Mouse (Mus musculus): Measurements from ENCODE around the gene Apobec3.

Apobec3 gene

GRCm38 (mm10) chr15:79950250-79951025 lies 59.0 kb downstream of the Apobec3 start:
- peak; percentile 59 to 65 for DNase-seq (ENCODE audit: low spot score in 2 of 2)

GRCm38 (mm10) chr15:79951226-79951625 lies 59.8 kb downstream of the Apobec3 start:
- no peak for DNase-seq (ENCODE audit: low spot score in 2 of 2)

DNA sequence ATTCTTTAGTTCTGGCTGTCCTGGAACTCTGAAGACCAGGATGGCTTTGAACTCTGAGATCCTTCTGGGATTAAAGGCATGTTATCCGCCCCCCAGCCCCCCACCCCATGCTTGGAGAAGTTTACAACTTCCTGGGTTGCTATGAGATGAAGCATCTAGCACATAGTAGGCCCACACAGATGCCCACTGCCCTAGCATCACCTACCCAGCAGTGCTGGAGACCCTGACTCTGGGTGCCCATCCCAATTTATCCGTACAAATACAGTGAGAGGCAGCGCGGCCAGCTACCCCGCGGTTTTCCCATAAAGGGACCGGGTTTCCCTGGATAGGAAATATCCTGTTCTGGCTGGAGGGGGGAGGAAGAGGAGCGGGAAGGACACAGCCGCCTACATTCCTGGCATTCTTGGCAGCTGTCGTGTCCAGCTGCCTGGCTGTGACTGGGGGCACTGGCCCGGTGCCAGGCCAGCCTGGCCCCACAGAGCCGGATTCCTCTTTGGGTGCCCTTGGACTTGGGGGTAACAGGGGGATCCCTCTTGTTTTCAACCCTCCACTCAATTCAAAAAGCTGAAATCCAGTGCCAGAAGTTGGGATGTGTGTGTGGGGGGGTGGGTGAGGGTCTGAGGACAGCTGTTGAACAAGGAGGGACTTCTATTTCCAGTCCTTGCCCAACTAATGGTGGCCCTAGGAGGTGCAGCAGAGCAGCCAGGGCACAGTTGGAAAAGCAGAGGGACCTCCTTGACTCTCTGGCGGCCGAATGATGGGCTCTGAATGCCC lies 60.5 kb downstream of the Apobec3 start:
- no peak for DNase-seq (ENCODE audit: low spot score in 2 of 2)

- DNase-seq (ENCODE audit: low spot score in 2 of 2), result no peak
These were observed 61.2 kb downstream of the Apobec3 start for GRCm38 (mm10) chr15:79952504-79953231.

DNA sequence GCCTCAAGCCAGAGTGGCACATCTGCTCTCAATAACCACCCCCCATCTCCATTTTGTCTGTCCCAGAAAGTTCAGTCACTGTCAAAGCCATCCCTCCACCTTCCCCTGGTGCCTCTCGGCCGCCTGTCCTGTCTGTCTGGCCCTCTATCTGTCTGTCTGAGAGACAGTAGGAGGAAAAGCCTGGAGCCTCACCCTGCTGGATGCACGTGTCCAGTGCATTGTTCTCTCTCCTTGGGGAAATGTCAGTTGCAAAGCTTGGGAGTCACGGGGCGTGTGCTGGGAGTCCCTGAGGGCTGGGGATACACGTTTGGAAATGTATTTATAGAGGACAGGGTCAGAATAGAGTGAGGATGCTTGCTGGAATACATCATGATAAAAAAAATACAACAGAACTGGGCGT lies 62.0 kb downstream of the Apobec3 start:
- DNase-seq (ENCODE audit: low spot score in 2 of 2), result no peak

- no peak for DNase-seq (ENCODE audit: low spot score in 2 of 2)
These were observed 65.1 kb downstream of the Apobec3 start for GRCm38 (mm10) chr15:79956559-79956958.

DNA sequence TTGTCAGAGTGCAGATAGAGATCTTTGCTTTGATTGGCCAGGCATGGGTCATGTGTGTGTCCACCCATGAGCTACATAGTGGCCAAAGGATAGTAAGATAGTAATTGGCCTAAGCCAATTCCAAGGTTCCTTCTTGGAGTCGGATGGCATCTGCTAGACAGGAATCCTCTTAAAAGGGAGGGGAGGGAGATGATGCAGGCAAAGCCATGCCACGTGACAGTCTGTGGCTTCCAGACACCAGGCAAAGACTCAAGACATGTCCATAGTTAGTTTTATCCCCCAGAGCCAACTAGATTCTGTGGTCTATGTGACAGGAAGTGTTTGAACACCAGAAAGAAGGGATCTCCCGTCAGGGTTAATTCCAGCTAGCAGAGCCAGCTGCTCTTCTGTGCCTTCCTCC lies 67.0 kb downstream of the Apobec3 start:
- no peak for DNase-seq (ENCODE audit: low spot score in 2 of 2)

- DNase-seq (ENCODE audit: low spot score in 2 of 2), result no peak
These were observed 70.0 kb downstream of the Apobec3 start for GRCm38 (mm10) chr15:79961366-79961921.

DNA sequence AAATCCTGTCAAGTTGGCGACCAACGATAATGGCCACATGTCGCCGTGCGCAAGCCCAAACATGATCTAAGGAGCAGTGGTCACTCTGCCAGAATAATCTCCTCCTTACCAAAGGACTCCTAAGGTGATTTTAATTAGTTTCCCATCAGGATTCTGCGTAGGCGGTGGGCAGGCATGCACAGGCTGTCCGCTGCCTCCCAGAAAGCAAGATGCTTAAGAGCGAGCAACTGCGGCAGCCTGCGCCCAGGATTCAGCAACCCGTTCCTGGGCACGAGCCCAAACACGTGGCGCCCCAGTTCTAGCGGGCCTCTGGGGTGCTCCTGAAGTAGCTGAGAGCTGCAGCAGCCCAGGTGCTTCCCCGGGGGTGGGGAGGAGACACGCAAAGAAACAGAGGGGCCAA lies 71.2 kb downstream of the Apobec3 start:
- no peak for DNase-seq (ENCODE audit: low spot score in 2 of 2)

DNA sequence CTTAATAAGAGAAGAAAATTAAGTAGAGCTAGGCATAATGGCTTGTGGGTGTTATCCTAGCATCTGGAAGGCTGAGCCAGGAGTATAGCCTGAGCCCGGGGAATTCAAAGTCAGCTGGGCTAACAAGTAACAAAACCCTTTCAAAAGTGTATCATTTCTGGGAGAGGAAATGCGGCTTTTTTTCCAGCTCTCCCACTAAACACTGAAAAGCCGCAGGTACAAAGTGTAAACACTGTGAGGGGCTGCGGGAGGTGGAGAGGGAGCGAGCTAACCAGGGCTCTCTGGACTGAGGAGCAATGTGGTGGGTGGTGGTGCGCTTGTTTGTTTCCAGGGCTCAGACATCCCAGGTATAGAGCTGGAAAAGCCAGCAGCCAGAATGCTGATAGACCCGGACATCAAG lies 72.9 kb downstream of the Apobec3 start:
- DNase-seq (ENCODE audit: low spot score in 2 of 2), result no peak

Measured in frontal cortex, postnatal 10 days (tissue).